Mouse (Mus musculus) cerebellum, adult (tissue): Measurements from ENCODE around the gene Atp6v0b.

Source experiments
- ATAC-seq: cut with Nextera tagmentation; 2 replicates; pipeline ENCODE4 v1.9.2; 2017; ENCODE audit warnings: mild to moderate bottlenecking, moderate library complexity, mixed read lengths; ENCODE audit not compliant: insufficient number of reproducible peaks, low FRiP score, low TSS enrichment

Gene Atp6v0b

DNA sequence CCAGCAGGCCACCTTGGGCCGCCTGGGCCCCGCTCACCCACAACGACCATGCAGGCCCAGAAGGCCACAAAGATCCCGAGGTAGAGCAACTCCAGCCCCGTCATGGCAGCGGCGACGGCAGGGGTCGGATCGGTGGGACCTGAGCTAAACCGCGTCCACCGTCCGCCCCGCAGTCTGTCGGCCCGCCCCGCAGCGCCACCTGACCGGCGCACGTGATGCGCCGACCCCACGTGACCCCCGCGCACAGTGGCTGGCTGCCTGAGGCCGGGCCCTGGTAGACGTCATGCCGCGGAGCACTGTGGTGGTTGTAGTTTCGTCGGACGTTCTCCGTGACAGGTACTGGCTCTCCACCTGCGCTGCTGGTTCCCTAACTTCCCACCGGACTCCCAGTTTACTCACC lies at the start of gene Atp6v0b:
Gene Atp6v0b (minus strand): TSS at position 201 of the 400 bp plus-strand sequence.
- ATAC-seq, result peak; percentile 75

DNA sequence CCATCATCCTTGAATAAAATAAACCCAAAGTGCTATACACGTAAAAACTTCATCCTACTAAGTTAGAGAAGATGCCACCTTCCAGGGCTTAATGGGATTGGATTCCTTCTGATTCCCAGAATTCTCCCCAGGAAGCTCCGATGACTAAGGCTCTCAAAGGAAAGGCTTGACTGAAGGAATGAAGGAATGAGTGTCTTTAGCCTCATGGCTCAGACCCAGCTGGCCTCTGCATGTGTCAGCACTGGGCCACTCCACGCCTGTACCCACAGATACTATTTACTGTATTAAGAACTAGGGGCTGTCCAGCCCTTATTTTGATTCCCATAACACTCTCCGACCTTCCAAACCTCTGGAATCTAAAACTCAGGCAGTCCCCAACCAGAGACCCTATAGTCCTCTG lies 46.9 kb upstream of the Atp6v0b start:
- no peak for ATAC-seq

DNA sequence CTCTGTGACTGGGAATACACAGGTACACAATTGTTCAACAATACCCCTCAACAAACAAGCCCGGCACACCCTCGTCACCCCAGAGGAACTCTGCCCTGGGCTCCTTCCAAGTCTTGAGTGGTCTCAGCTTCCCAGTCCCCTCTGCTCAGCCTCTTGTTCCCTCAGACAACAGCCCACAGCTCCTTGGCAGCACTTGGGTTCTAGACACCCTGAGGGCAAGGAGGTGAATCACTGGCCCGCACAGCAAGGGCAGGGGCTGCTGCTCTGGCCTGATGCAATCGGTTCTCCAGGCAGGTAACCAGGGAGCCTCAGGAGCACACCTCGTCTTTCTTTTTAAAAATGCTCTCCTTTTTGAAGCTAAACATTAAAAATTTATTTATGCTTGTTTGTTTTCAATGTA lies 46.1 kb upstream of the Atp6v0b start:
- no peak for ATAC-seq

DNA sequence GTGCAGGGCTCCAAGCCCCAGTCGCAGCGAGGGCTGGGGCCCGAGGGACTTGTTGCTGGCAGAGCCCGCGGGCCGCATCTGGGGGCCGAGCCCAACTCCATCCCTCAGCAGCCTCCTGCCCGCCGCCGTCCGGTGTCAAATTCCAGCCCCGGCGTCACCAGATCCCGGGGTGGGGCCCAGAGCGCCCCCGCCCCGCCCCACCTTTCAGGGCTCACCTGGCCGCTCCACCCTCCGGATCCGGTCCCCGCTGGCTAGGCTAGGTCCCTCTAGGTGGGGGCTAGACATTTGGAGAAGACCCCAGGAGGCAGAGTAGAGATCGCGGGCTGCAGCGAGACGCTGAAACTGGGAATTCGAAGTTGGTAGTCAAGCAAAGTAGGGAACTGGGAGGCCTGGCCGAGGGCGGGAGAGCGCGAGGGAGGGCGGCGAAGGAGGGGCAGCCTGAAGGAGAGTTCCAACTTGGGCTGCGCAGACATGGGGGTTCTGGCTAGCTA lies 42.3 kb upstream of the Atp6v0b start, which contains the start of gene Artn:
Gene Artn (minus strand): TSS at position 373 of the 491 bp plus-strand sequence.
- ATAC-seq, result no peak

DNA sequence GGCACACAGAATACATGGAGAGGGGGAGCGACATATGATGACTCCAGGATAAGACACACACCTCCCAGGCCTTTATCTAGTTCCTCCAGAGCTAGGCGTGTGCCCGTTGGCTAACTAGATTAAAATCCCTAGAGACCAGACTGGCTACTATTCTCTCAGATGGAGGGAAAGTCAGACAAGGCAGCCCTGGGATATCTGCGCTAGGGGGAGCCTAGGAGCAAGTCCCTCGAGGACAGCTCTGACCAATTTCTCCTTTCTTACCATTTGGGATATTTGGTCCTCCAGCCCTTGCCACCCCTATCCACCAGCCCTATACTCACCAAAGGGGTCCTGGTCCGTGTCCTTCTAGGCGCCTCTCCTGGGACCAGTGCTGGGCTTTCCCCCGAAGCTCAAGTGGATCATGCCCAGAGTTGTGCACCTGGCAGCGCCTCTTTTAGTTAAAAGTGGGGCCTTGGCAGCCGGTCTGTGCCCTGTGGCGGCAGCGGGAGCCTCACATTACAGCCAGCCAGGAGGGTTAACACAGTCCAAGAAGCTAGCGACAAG lies 41.6 kb upstream of the Atp6v0b start:
- ATAC-seq, result peak; percentile 33; the same call in 1 of the 2 replicates

DNA sequence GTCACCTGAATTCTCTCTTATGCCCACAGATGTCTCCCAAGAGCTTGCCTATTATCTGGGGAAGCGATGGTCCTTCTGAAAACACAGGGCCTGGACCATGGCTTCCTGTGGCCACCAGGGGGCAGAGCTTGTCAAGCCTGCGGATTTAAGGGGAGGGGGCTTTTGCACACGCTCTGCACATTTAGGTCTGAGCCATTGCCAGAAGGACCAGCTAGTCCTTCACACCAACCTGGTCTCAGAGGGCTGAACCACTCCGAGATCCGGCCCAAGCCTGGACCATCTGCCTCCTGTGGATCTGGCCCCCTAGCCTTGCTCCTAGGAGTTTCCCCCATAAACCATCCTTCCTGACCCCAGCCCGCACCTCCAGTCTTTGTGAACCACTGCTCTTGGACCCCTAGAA lies 41.1 kb upstream of the Atp6v0b start:
- no peak for ATAC-seq

DNA sequence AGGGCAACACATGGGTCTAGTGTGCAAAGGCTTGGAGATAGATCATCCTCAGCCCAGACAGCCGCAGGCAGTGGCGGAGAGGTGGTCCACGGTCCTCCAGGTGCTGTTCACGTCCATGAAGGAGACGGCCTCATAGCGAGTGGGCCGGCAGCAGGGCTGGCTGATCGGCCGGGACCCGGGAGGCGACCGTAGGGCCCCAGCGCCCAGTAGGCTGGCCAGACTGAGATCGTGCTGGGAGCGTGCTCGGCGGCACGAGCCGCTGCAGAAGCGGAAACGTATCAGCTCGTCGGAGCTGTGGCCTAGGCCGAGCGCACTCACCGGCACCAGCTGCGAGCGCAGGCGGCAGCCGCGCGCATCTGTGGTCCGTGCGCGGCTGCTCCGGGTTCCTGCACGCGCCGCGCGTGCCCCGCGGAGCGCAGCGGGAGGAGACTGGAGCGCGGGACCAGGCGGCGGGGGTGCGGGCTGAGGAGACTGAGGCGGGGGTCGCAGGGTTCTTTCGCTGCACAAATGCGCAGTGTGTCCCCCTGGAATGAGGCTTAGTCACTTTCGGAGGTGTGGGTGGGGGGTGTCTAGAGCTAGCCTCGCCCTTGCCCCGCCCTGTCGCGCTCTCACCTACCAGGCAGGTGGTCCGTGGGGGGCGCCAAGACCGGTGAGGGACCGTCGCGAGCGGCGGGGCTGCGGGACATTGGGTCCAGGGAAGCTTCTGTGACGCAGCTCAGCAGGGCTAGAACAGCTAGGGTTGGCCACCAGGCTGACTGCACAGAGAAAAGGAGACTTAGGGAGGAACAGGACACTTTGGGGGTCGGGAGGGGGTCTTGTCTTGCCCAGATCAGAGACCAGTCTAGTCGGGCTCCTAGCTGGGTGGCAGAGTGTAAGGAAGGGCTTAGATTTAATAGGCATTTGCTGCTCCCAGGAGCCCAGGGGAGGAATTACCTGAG lies 39.7 kb upstream of the Atp6v0b start:
- peak; percentile 36 for ATAC-seq

DNA sequence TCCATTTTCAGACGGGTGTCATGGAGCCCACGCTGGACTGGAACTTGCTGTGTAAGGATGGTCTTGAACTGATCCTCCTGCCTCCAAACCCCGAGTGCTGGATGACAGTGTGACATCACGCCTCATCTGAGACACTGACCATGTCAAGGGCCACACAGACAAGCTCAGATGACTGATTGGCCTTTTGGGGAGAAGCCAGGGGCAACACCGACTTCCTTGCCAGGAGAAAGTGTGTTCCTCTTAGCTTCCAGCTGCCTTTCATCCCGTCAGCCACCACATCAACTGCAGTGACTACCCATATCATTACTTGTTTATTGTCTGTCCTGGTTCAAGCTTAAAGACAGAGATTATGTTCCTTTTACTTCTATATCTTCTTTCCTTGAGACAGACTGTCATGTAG lies 37.8 kb upstream of the Atp6v0b start:
- no peak for ATAC-seq

DNA sequence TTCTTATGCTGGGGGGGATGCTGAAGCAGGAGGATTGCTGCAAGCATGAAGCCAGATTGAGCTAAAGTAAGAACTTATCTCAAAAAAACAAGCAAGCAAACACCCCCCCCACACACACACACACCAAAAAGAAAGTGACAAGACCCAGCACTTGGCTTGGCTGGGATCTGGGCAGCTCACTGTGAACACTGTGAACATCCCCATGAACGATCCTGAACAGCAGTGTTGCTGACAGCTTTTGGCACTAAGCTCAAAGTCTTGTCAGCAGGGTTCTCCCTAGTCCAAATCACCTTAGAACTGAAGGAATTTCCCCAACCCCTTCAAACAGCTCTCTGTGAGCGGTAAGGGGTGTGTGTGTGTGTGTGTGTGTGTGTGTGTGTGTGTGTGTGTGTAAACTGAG lies 36.3 kb upstream of the Atp6v0b start:
- ATAC-seq, result no peak

DNA sequence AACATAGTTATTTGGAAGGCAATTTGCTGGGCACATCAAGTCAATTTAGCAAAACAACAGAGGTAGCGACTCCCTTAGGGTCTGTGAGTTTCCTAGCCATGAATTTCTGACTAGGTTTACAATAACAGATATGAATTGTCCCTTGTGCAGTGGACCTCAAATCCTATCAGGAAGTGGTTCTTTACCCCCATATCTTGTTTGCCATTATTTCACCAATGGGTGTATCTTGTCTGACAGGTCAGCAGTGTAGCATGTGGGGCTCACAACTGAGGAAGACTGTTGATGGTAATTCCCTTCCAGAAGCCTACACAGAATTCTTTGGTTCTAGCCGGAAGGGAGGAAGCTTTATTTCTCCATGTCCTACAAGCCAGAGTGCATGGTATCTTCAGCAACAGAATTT lies 34.2 kb upstream of the Atp6v0b start:
- ATAC-seq, result no peak

DNA sequence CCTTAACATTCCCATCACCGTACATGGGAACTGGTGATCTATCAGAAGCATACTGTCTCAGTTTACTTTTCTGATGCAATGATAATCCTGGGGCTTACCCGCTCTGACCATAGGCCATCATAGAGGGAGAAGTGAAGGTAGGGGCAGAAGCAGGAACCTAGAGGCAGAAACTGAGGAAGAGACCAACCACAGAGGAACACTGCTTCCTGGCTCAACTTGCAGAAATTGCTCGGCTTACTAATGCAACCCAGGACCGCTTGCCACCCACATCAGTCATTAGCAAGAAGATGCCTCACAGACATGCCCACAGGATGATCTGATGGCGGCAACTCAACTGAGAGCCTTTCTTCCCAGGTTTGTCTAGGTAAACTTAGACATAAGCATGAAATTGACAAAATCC lies 31.6 kb upstream of the Atp6v0b start:
- no peak for ATAC-seq

DNA sequence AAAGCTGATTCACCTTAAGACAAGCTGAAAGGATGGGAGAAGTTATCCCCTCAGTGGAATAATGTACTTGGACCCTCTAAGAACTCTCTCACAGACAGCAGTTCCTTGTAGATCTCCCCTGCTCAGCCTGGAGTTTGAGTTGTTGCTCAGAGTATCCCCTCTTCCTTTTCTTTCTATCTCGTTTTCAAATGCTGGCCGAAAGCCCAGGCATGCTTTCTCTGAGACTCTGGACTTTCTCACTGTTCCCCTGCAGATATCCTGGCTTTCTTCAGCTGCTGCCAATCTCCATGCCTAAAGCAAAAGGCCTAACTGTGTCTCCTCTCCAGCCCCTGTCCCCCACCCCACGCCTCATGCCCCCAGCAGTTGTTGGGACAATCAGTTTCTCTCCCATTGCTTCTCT lies 31.1 kb upstream of the Atp6v0b start:
- ATAC-seq, result no peak

DNA sequence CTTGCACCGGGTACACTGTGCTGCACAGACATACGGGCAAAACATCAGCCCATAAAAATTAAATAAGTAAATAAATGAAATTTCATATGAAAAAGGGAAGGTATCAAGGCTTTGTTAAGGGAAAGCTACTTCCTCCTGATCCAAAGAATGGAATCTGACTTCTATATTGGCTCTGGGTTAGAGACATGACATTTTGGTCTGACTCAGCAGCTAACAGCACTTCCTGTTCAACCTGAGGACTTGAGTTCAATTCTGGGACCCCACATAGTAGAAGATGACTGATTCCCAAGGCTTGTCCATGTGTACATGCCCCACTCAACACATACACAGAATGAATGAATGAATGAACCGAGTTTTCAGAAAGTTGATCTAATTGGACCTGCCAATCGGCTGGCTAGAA lies 30.7 kb upstream of the Atp6v0b start:
- ATAC-seq, result no peak

DNA sequence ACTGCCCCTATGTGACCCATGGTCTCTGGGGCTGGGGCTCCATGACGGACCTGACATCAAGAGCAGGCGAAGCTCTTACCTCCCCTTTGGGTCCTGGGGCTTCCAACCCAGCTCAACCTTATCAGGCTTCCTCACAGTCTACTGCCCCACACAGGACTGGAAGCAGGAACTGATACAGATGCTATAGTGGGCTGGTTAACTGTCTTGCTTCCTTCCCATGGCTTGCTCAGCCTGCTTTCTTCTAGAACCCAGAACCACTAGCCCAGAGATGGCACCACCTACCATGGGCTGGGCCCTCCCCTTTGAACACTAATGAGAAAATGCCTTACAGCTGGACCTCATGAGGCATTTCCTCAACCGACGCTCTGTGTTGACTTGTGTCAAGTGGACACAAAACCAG lies 30.3 kb upstream of the Atp6v0b start:
- ATAC-seq, result no peak

DNA sequence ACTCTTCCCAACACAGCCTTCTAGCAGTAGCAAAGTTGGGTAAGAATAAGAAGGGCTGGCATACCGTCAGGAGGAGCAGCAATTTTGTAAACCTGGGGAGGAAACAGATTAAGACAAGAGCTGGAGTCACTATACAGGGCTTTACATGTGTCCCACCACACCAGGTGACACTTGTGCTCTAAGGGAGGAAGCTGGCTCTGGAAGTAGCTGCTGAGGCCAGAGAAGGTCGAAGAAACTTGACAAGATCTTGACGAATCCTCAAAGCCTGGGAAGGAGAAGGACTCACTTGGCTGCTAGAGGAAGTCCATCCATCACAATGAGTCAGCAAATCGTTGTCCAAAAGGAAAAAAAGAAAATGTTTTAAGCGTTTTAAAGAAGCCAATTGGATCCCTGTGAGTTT lies 29.3 kb upstream of the Atp6v0b start:
- no peak for ATAC-seq

DNA sequence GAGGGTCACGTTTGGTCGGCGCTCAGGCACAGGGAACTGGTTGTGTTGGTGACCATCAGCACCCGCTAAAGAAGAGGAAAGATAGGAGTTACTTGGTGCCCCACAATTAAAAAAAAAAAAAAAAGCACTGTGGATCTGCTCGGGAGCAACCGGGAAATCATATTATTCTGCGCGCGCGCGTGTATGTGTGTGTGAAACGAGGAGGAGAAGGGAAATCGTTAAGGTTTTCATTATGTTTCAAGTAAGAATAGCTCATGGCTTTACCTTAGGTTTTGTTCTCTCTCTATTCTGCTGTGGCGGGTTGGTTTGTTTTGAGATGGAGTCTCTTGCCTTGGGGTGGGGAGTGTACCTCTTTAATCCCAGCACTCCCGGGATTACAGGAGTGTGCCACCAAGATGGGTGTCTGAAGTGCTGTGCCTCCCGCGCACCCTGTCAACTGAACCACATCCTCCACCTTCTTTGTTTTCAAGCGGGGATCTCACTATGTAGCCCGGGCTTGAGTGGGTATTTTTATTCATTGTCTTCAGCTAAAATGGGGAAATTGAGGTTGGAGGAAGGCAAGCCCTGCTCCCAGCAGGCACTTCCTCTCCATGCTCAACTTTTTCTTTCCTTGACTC lies 28.5 kb upstream of the Atp6v0b start:
- ATAC-seq, result no peak

DNA sequence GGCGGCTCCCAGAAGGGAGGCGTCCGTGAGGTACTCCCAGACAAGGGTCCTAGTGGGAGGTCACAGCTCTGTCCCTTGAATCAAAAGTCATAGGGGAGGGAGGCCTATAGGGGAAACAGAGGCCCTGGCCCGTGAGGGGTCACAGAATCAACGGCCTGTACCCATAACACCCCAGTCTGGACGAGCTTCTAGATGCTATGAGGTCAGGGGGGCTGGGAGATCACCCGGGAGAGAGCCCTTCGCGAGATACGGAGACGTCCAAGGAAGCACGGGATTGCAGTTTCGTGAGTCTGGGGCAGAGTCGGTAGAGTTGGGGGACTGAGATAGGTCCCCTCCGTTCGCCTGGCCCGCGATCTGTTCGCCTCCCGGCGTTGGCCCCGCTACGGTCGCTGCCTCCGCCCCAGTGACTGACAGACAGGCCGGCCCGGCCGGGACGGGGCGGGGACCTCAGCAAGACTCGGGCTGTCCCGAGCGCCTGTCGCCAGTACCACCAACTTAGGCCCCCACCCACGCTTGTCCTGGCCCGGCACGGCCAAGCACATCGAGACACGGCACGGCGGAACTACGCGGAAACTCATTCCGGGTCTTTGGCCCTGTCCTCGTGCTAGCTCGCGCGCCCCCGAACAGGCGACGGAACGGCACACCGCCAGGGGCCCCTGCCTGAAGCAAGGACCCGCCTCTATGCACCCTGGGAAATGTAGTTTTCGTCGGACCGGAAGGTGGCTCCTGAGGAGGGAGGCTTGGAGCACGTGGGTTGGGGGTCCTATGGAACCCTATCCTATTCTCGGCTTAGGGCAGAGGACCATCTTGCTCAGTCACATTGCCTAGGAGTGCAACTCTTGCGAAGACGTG lies 27.7 kb upstream of the Atp6v0b start, which contains the start of gene Ipo13:
Gene Ipo13 (minus strand): TSS at position 409 of the 852 bp plus-strand sequence.
- ATAC-seq, result peak; percentile 82

DNA sequence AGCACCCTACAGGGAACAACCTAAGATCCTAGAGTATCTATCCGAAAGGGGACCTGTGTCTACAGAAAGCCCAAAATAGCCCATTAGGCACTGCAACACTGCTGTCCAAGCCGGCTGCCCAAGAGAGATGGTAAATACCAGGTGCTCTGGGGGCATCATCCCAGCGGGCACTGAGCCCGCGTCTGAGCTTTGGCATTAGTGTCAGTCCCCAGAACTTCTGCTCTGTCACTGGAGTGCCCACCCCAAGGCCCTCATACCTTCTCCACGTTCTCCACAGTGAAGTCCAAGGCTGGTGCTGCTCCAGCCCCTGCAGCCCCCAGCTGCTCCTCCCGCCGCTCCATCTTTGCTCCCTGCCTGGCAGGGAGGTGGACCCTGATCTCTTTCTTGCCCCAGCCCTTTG lies 26.9 kb upstream of the Atp6v0b start:
- ATAC-seq, result no peak

DNA sequence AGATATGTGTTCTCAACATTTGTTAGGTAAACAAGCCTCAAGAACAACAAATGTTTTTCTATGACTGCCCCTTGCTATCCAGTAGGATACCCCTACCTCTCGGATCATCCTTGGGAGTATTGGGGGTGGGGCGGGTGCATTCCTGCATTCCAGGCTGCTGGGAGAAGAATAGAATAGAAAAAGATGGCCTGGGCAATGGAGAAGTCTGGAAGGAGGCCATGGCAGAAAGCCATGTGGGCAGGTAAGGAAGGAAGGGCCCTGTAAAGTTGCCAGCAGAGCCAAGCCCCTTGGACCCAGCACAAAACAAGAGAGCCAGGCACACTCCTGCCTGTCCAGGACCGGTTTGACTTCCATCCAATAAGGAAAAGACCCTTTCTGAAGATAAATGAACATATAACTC lies 26.3 kb upstream of the Atp6v0b start:
- no peak for ATAC-seq

DNA sequence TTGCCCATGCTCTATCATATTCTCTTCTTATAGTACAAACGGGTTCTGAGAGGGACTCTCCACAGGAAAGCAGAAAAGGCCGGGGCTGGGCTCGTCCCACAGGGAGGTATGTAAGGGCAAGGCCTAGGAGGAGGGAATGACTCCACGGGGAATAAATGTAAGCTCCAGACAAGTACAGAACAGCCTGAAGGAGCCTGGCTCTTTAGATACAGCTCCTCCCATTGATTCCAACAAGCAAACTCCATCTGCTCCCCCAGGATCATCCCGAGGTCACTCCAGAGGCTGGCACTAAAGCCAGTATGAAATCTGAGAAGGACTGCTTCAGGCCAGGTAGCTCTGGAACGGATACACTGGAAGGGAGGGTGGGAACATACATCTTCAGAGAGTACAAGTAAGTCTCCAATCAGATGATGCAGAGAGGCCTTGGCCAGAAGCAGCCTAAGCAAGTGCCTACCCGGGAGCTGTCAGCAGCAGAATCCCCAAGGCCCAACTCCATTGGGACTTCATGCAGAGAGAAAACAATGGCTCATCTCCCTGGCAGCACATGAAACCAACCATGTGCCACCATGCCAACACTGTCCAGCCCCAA lies 25.6 kb upstream of the Atp6v0b start:
- no peak for ATAC-seq
